Mouse (Mus musculus) forebrain, embryonic 16.5 days (tissue): ENCODE data around the gene Stard7. TPM values are rescaled to one million over a fixed set of nuclear protein-coding genes. Genes with fewer than 3 reads are reported as not detected.

Experiments
- ATAC-seq: fragments of 200-750 bp; cut with Nextera tagmentation; 2 replicates; pipeline ENCODE4 v1.8.0; 2017; ENCODE audit warnings: mild to moderate bottlenecking, moderate library complexity
- H3K27ac ChIP-seq: fragments of 300-500 bp; sonication (generic); 2 replicates; pipeline ENCODE4 v1.5.1; 2014; ENCODE audit warnings: low read length, control low read depth
- H3K27me3 ChIP-seq: fragments of 300-500 bp; sonication (generic); replicated peaks from 2 replicates; pipeline ENCODE4 v1.6.1; 2014; ENCODE audit warnings: low read length; ENCODE audit not compliant: control insufficient read depth, insufficient read depth
- H3K36me3 ChIP-seq: fragments of 300-500 bp; sonication (generic); 2 replicates; pipeline ENCODE4 v1.6.1; 2014; ENCODE audit not compliant: control insufficient read depth, insufficient read depth
- H3K4me1 ChIP-seq: fragments of 300-500 bp; sonication (generic); replicated peaks from 2 replicates; pipeline ENCODE4 v1.6.1; 2014; ENCODE audit warnings: low read length; ENCODE audit not compliant: control insufficient read depth, insufficient read depth
- H3K4me2 ChIP-seq: fragments of 300-500 bp; sonication (generic); 2 replicates; pipeline ENCODE4 v1.6.1; 2014; ENCODE audit warnings: mild to moderate bottlenecking, low read length, control low read depth
- H3K4me3 ChIP-seq: fragments of 300-500 bp; sonication (generic); replicated peaks from 2 replicates; pipeline ENCODE4 v1.5.1; 2014; ENCODE audit warnings: mild to moderate bottlenecking, low read length, control low read depth
- H3K9ac ChIP-seq: fragments of 300-500 bp; sonication (generic); replicated peaks from 2 replicates; pipeline ENCODE4 v1.6.1; 2014; ENCODE audit warnings: low read depth, low read length, control low read depth
- H3K9me3 ChIP-seq: fragments of 300-500 bp; sonication (generic); 2 replicates; pipeline ENCODE4 v1.6.1; 2016; ENCODE audit warnings: low read length; ENCODE audit not compliant: control insufficient read depth
- whole genome bisulfite sequencing: fragments of 180-500 bp; shearing (Covaris S2); extraction: QIAGEN DNeasy Blood & Tissue Kit; methylation state at CpG from one replicate; pipeline ENCODE4 v1.1.7; 2014; 5-methylcytosine and 5-hydroxymethylcytosine counted together
- polyA plus RNA-seq: library from polyadenylated mRNA; unstranded; fragments of >200 nt; fragmentation: Nextera tagmentation; extraction: Ambion mirVana; gene quantifications from 2 replicates; pipeline ENCODE4 v1.2.1, GENCODE M21; 2015

Stard7 gene
- polyA plus RNA-seq, 1 experiment from 2014 or later: 98.3 TPM

DNA sequence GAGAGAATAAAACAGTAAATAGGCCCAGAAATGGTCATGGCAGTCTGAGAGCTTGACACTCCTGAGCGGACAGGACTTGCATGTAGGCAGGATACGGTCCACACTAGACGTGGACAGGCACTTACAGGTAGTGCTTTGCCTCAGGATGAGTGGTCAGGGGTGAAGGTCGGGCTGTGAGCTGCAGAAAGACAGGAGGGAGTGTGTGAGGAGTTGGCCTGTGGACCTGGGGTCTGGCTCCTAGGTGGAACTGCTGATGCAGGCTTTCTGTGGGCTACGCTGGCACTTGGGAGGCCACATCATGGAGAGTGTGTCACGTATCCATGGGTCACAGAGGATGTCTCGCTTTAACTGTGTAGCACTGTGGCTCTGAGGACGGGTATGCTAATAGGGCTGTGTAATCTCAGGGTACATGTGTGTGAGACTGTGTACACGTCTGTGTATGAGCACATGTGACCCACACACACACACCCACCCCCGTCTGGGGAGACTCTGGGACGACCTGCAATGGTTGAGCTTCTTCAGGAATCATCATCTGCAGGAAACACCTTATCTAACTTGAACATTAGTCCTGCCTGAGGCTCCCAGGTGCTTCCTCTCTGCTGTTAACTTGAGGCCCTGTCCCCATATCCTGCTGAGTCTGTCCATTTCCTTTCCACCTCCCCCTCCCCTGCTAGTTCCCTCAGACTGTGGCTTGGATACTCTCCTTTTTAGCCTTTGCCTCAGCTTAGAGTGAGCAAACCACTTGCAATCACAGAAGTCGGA lies 58.3 kb downstream of the Stard7 start:
- no peaks in the 10 kb centered on the region for H3K27me3 ChIP-seq
- H3K36me3 ChIP-seq: no peaks in the 10 kb centered on the region
- ATAC-seq: no peak
- WGBS: 76% methylated on average over 12 of the region's 12 CpGs
- no peak overlapping the region for H3K9ac ChIP-seq
- H3K27ac ChIP-seq: no peak overlapping the region
- H3K9me3 ChIP-seq: no peaks in the 10 kb centered on the region
- H3K4me1 ChIP-seq: no peaks in the 10 kb centered on the region
- H3K4me3 ChIP-seq: no peak overlapping the region
- H3K4me2 ChIP-seq: no peak overlapping the region

DNA sequence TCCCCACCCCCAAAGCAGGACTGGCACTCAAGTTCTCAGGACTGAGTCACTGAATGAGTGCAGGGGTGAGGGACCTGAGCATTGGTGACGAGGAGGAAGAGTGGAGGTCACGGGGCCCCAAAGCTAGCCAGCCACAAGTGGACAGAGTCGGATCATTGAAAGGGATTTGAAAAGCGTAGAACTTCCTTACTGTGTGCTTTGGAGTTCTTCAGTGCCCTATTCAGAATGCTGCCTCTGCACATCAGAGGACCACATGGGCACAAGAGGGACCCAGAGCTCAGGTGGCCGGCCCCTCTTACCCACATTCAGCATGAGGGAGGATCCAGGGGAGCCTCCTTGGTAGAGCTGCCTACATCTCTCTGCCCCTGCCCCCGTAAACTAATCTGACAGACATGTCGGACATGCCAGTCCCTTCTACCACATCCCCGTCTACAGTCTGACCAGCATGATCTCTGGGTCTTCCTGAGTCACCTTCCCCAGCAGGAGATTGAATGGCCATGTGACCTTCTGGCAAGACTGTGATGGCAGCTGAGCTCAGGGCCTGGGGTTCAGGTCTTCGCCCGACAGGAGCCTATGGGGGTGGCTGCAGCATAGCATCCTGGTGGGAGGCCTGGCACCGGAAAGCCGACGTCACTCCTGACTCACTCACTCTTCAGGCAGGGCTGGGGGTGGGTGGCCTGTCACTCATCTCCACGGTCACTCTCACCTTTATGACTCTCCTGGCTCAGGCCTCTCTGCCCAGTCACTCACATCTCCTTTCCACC lies 63.0 kb downstream of the Stard7 start:
- Histone ChIP-seq H3K9me3 (no peaks in the 10 kb centered on the region), H3K4me2 (no peak overlapping the region), H3K27ac (no peak overlapping the region), H3K36me3 (no peaks in the 10 kb centered on the region), H3K9ac (no peak overlapping the region), H3K4me3 (no peak overlapping the region), H3K27me3 (peaks cover 24% of the 10 kb centered on the region), H3K4me1 (peaks cover 9% of the 10 kb centered on the region; the same call in 1 of the 2 replicates)
- no peak for ATAC-seq
- 84% methylated on average over 14 of the region's 14 CpGs for WGBS

DNA sequence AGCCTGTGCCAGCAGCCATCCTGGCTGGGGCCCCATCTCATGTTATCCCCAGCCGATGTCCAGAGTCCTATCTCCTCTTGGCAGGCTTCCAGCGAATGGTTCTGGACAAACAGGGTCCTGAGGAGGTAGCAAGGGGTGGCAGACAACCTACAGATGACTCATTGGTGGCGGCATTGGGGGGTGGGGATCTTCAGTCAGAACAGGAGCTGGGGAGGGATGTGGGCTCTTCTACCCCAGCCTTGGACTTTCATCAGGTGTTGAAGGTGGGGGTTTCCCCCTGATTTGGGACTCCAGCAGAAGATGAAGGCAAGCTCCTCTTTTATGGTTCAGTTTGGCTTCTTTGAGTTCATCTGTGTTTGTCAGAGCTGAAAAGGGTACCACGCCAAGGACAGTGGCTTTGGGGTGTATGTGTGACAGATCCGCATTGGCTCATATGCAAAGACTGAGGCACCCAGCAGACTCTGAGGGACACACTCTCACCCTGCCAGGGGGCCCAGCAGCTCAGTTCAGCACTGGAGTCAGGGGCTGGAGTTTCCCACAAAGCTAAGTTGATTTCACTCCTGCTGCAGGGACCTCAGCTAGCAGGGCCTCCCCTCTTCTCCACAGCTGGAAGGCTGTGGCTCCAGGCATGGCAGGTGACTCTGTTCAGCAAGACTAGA lies 64.1 kb downstream of the Stard7 start:
- no peak overlapping the region for H3K4me2 ChIP-seq
- H3K9me3 ChIP-seq: no peaks in the 10 kb centered on the region
- H3K9ac ChIP-seq: no peak overlapping the region
- no peak for ATAC-seq
- no peak overlapping the region for H3K27ac ChIP-seq
- no peak overlapping the region for H3K4me3 ChIP-seq
- 68% methylated on average over 5 of the region's 5 CpGs for WGBS
- H3K36me3 ChIP-seq: no peaks in the 10 kb centered on the region
- H3K4me1 ChIP-seq: peaks cover 9% of the 10 kb centered on the region; the same call in 1 of the 2 replicates
- peaks cover 24% of the 10 kb centered on the region for H3K27me3 ChIP-seq

DNA sequence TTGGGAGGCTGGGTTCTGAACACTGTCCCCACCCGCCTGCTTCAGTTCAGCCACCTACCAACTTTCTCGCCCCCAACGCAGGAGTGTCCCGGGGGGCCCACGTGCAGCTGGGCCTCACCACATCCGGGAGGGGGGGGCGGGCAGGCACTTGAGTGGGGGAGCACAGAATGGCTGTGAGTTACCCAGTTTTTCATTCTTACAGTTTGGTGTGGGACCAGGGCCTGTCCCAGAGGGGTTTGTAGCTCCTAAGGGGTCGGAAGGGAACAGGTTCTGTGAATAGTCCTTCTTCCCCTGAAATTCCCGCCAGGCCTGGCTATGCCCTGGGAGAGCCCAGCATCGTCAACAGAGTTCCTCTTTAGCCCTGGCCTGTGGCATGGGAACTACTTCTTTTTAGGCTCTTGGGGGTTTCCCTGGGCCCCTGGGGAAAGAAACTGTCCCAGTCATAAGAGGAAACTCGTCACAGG lies 65.1 kb downstream of the Stard7 start:
- no peaks in the 10 kb centered on the region for H3K9me3 ChIP-seq
- H3K4me2 ChIP-seq: no peak overlapping the region
- H3K27ac ChIP-seq: no peak overlapping the region
- H3K9ac ChIP-seq: no peak overlapping the region
- H3K4me3 ChIP-seq: no peak overlapping the region
- no peak for ATAC-seq
- H3K27me3 ChIP-seq: peaks cover 24% of the 10 kb centered on the region
- peaks cover 9% of the 10 kb centered on the region; the same call in 1 of the 2 replicates for H3K4me1 ChIP-seq
- H3K36me3 ChIP-seq: no peaks in the 10 kb centered on the region
- 47% methylated on average over 11 of the region's 11 CpGs for WGBS

DNA sequence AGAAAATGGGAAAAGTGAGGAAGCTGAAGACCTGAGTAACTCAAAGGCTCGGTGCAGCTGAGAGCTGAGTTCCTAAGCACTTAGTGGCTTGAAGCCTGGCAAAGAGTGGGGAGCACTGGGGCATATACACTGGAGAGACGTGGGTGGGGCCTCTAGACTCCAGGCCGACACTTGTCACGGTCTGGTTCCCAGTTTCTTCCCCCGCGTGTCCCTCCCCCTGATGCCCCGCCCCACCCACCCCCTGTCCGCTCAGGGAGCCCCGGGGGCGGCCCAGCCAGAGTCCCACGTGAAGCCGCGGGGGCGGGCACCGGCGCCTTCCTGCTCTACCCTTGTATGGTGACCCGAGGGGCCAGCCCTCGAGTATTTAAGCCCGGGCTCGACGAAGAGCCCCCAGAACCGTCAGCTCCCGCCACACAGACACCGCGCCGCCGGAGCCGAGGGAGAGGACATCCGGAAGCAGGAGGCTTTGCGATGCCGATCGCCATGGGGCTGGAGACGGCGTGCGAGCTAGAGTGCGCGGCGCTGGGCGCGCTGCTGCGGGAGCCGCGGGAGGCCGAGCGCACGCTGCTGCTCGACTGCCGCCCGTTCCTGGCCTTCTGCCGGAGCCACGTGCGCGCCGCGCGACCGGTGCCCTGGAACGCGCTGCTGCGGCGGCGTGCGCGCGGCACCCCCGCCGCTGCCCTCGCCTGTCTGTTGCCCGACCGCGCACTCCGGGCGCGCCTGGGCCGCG lies 65.9 kb downstream of the Stard7 start, which contains the start of gene Dusp2:
Gene Dusp2, plus strand, starts transcription at position 393 of the 730 bp plus-strand sequence.
- Histone ChIP-seq H3K27ac (no peak within 1 kb of the TSS), H3K4me2 (peak within 1 kb of the TSS; percentile 88), H3K4me1 (peaks cover 9% of the 10 kb centered on the region; the same call in 1 of the 2 replicates), H3K36me3 (no peaks in the 10 kb centered on the region), H3K9me3 (no peaks in the 10 kb centered on the region), H3K4me3 (peak within 1 kb of the TSS; percentile 61), H3K9ac (peak within 1 kb of the TSS; percentile 69), H3K27me3 (peaks cover 24% of the 10 kb centered on the region)
- peak; percentile 87 for ATAC-seq
- under 1% methylated on average over 68 of the region's 76 CpGs for WGBS

DNA sequence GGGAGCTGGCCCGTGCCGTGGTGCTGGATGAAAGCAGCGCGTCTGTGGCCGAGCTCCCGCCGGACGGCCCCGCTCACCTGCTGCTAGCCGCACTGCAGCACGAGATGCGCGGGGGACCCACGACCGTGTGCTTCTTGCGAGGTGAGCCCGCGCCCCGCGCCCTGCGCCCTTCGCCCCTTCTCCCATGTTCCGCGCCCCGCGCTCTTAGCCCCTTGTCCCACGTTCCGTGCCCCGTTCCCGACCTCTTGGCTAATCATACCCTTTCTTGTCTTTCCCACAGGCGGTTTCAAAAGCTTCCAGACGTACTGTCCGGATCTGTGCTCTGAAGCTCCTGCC lies 66.4 kb downstream of the Stard7 start:
- no peak for ATAC-seq
- Histone ChIP-seq H3K36me3 (no peaks in the 10 kb centered on the region), H3K4me3 (peak overlapping the region; percentile 61), H3K9me3 (no peaks in the 10 kb centered on the region), H3K27me3 (peaks cover 24% of the 10 kb centered on the region), H3K4me1 (peaks cover 9% of the 10 kb centered on the region; the same call in 1 of the 2 replicates), H3K4me2 (peak overlapping the region; percentile 88), H3K27ac (no peak overlapping the region), H3K9ac (peak overlapping the region; percentile 69)
- WGBS: 4% methylated on average over 33 of the region's 33 CpGs

DNA sequence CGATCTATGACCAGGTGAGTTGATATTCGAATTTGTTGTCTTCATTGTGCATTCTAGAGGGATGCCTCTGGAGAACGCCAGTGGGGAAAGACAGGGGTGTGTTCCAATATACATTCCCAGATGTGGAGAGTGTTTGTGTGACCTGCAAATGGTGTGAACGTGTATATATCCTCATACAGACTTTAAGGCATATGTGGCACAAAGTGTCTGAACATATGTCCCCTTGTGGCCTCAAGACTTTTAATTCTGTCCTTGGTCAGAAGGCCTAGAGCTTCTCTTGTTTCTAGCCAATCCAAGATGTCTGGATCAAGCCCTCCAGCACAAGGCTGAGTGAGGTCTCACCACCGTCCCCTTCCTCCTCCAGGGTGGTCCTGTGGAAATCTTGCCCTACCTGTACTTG lies 66.9 kb downstream of the Stard7 start:
- Histone ChIP-seq H3K36me3 (no peaks in the 10 kb centered on the region), H3K27me3 (peaks cover 24% of the 10 kb centered on the region), H3K4me2 (peak overlapping the region; percentile 88), H3K9me3 (no peaks in the 10 kb centered on the region), H3K9ac (peak overlapping the region; percentile 69), H3K4me3 (peak overlapping the region; percentile 61), H3K27ac (no peak overlapping the region), H3K4me1 (peaks cover 9% of the 10 kb centered on the region; the same call in 1 of the 2 replicates)
- ATAC-seq: no peak
- WGBS: 55% methylated on average over 5 of the region's 5 CpGs

DNA sequence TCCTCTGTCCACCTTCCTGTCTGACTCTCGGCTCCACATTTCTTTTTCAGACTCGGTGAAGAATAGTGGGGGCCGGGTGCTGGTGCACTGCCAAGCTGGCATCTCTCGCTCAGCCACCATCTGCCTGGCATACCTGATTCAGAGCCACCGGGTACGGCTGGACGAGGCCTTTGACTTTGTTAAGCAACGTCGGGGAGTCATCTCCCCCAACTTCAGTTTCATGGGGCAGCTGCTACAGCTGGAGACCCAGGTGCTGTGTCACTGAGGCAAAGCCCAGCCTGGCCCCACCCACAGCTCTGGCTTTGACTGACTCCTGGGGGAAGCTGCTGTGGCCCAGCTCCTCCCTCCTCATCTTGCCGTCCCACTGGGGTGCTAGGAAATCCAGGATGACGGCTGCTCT lies 67.5 kb downstream of the Stard7 start:
- peaks cover 24% of the 10 kb centered on the region for H3K27me3 ChIP-seq
- no peak for ATAC-seq
- H3K4me1 ChIP-seq: peaks cover 9% of the 10 kb centered on the region; the same call in 1 of the 2 replicates
- WGBS: 54% methylated on average over 11 of the region's 11 CpGs
- no peaks in the 10 kb centered on the region for H3K36me3 ChIP-seq
- no peak overlapping the region for H3K9ac ChIP-seq
- H3K4me3 ChIP-seq: no peak overlapping the region; the same call in 1 of the 2 replicates
- no peak overlapping the region for H3K4me2 ChIP-seq
- H3K9me3 ChIP-seq: no peaks in the 10 kb centered on the region
- H3K27ac ChIP-seq: no peak overlapping the region
